Mouse (Mus musculus) CD4-positive naive resting alpha-beta T cell, adult 76 days (primary cell): ENCODE data around the gene Olfr706. TPM values are rescaled to one million over a fixed set of nuclear protein-coding genes. Genes with fewer than 3 reads are reported as not detected.

ENCODE experiments used
- total RNA-seq: library from RNA; stranded (reverse); gene quantifications from one replicate; pipeline ENCODE4 v1.2.4, GENCODE M21; 2023

Olfr706 gene
- total RNA-seq = not detected

DNA sequence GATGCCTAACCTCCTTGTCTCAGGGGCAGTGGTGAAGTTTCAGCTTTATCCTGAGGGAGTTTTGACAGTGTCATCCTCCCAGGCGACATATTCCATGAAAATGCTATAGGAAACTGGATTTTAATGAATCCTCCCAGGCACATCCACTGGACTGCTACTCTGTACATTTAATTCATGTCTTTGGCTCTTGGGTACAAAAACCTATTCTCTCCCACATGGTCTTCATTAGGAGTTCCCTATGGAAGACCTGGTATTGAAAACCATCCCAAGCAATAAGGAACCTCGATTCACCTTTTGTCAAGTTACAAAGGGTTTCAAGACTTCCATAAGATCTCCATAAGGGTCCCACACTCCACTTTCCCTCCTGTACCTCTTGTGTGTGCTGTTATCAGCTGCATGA, at the start of gene Olfr706:
Gene Olfr706 (minus strand): TSS at position 101 of the 400 bp plus-strand sequence.

DNA sequence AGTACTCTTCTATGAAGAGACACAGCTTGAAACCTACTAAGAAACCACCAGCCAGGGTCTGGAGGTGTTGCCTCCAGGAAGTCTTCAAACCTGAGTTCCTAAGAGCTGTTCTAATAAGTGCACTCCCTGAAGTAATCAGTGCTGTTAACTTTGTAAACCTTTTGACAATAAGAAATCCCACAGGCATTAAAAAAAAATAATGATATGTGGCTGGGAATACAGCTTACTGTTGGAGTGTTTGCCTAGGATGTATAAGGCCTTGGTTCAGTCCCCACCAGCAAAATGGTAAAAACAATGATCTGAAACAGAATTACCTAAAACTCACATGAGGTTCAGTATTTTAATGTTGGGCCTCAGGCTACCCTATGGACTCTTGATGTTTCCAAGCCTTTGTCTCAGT, 44.2 kb upstream of the Olfr706 start, which contains the start of gene Olfr709-ps1:
Gene Olfr709-ps1 (minus strand): TSS at position 101 of the 400 bp plus-strand sequence.

DNA sequence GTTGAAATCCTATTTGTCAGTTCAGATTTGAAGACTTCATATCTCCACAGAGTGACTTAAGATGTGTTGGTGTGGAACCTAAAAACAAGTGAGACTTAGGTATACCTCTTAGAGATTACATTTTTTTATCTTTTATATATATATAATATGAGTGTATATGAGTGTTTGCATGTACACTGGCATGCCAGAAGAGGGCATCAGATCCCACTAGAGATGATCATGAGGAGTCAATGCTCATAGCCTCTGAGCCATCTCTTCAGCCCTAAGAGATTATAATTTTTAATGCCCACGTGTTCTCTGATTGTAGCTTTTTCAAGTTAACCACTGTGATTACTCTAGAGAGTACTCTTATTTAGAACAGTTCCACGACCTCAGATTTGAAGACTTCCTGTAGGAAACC, 19.7 kb upstream of the Olfr706 start, which contains the start of gene Olfr1532-ps1:
Gene Olfr1532-ps1 (plus strand): TSS at position 326 of the 400 bp plus-strand sequence.

DNA sequence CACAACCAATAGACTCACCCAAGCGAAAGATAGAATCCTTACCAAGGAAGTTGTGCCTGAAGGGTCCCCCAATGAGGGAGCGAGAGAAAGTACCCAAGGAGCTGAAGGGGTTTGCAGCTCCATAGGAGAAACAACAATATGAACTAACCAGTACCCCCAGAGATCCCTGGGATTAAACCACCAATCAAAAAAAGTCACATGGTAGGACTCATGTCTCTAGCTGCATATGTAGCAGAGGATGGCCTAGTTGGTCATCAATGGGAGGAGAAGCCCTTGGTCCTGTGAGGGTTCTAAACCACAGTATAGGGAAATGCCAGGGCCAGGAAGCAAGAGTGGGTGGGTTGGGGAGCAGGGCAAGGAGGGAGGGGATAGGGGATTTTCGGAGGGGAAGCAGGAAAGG, 13.2 kb upstream of the Olfr706 start, which contains the start of gene Olfr707:
Gene Olfr707 (minus strand): TSS at position 101 of the 400 bp plus-strand sequence.

DNA sequence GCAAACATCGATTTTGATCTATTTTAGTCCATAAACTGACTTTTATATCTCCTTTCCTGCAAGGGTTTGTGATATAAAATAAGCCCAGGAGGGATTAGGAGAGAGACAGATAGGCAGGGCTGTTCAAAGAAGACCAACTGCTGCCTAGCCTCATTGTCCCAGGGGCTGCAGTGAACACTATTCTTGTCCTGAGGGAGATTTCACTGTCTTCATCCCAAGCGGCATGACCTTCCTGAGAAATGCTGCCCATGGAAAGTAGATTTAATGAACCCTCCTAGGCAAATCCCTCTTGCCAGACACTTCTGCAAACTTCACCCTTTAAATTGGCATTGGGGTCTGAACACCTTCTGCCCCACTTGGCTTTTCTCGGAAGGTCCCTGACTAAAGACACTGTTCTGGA, 11.2 kb downstream of the Olfr706 start, which contains the start of gene Olfr705:
Gene Olfr705 (minus strand): TSS at position 101 of the 400 bp plus-strand sequence.

DNA sequence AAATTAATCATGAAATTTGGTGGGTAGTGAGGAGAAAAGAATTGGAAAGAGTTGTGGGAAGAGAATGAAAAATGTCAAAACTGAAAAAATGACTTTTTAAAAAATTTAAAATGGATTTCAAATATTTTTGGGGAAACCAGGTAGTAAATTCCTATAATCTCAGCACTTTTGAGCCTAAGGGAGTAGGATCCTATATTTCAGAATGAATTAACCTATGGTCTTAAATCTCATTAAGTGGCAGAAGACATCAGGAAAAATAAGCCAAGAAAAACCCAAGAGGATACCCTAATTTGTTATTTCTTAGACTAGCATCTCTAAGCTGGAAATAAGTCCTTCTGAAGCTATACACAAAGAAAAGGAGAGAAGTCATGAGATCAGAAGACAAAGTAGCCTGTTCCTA, 25.1 kb downstream of the Olfr706 start, which contains the start of gene Olfr704:
Gene Olfr704 (plus strand): TSS at position 301 of the 400 bp plus-strand sequence.

DNA sequence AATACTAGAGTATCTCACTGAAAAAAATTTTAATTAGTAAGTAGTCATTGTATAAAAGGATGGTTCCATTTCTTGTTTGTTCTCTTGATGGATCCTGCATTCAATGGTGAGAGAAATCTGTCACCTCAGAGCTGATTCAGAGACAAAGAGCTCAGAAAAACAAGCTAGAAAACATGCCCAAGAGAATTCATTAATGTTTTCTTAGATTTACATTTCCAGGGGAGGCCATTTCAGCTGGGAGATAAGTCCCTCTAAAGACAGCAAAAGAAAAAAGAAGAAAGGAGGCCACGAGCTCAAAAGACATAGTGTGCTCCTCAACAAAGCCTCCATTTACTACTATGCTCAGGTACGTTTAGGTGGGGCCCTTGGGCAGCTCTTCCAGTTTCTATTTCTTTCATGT, 44.9 kb downstream of the Olfr706 start, which contains the start of gene Olfr703:
Gene Olfr703 (plus strand): TSS at position 301 of the 400 bp plus-strand sequence.

DNA sequence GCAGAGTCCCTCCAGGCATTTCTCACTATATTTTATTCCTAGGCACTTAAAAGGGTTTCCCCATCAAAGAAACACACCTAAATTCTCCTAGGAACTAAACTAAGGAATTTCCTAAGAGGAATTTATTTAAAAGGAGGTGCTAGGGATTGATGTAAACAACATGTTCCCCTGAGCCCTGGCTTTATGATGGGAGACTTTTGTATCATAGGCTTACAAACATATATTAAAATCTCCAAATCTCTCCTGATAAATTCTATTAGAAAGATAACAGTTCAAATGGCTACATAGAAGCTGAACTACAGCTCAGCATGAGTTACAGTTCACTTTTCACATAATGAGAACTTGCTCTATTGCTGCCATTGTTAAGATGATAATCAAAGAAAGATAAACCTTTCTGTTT, 54.2 kb downstream of the Olfr706 start, which contains the start of gene Olfr702:
Gene Olfr702 (minus strand): TSS at position 101 of the 400 bp plus-strand sequence.

Other genes with a start within 250 kb of the Olfr706 start
- not detected for gene Olfr693, start 207.6 kb downstream of the Olfr706 start, total RNA-seq
- gene Olfr694, start 196.3 kb downstream of the Olfr706 start, total RNA-seq = not detected
- not detected for gene Olfr695, start 171.8 kb downstream of the Olfr706 start, total RNA-seq
- gene Olfr697, start 145.7 kb downstream of the Olfr706 start, total RNA-seq = not detected
- gene Olfr698, start 132.8 kb downstream of the Olfr706 start, total RNA-seq = not detected
- not detected for gene Olfr699, start 95.0 kb downstream of the Olfr706 start, total RNA-seq
- not detected for gene Olfr700, start 79.3 kb downstream of the Olfr706 start, total RNA-seq
- not detected for gene Olfr701, start 74.0 kb downstream of the Olfr706 start, total RNA-seq
- not detected for gene Olfr702, start 54.3 kb downstream of the Olfr706 start, total RNA-seq
- gene Olfr703, start 44.8 kb downstream of the Olfr706 start, total RNA-seq = not detected
- gene Olfr704, start 25.0 kb downstream of the Olfr706 start, total RNA-seq = not detected
- not detected for gene Olfr705, start 11.3 kb downstream of the Olfr706 start, total RNA-seq
- not detected for gene Olfr707, start 13.1 kb upstream of the Olfr706 start, total RNA-seq
- gene Olfr1532-ps1, start 19.8 kb upstream of the Olfr706 start, total RNA-seq = not detected
- gene Olfr709-ps1, start 44.1 kb upstream of the Olfr706 start, total RNA-seq = not detected
- gene Olfr710, start 60.1 kb upstream of the Olfr706 start, total RNA-seq = not detected
- not detected for gene Olfr6, start 75.8 kb upstream of the Olfr706 start, total RNA-seq
- gene Olfr711, start 87.3 kb upstream of the Olfr706 start, total RNA-seq = not detected
- gene Olfr2, start 117.9 kb upstream of the Olfr706 start, total RNA-seq = not detected
- gene Olfr713, start 143.0 kb upstream of the Olfr706 start, total RNA-seq = not detected
- not detected for gene Olfr714, start 182.8 kb upstream of the Olfr706 start, total RNA-seq
- gene Olfr17, start 205.1 kb upstream of the Olfr706 start, total RNA-seq = not detected
- not detected for gene Olfr715b, start 222.2 kb upstream of the Olfr706 start, total RNA-seq
- not detected for gene Olfr715, start 242.9 kb upstream of the Olfr706 start, total RNA-seq